Mouse (Mus musculus): ENCODE measurements around the gene Veph1. TPM values are rescaled to one million over a fixed set of nuclear protein-coding genes. Genes with fewer than 3 reads are reported as not detected.

The Veph1 gene
- polyA plus RNA-seq, 1 experiment from 2014 or later: 1.0 TPM

- H3K4me3 ChIP-seq: no peak overlapping the region
- H3K4me1 ChIP-seq: peaks cover 6% of the 10 kb centered on the region; the same call in 1 of the 2 replicates
- ATAC-seq (ENCODE audit: extremely low read depth, insufficient number of reproducible peaks, low FRiP score, low TSS enrichment): no peak
- H3K36me3 ChIP-seq: no peaks in the 10 kb centered on the region
- no peak overlapping the region for H3K4me2 ChIP-seq
- 85% methylated on average over 7 of the region's 7 CpGs for WGBS
- H3K9me3 ChIP-seq: no peaks in the 10 kb centered on the region
- H3K9ac ChIP-seq: no peak overlapping the region
- H3K27ac ChIP-seq (replicated peaks): no peak overlapping the region
- no peaks in the 10 kb centered on the region for H3K27me3 ChIP-seq (replicated peaks)
Observed at GRCm38 (mm10) chr3:66055652-66056051, 241.0 kb downstream of the Veph1 start.

- Histone ChIP-seq H3K4me1 (peaks cover 14% of the 10 kb centered on the region), H3K27ac (replicated peaks) (no peak overlapping the region; the same call in 1 of the 2 replicates), H3K4me2 (peak overlapping the region; percentile 22; the same call in 1 of the 2 replicates), H3K27me3 (replicated peaks) (no peaks in the 10 kb centered on the region), H3K4me3 (no peak overlapping the region), H3K9ac (no peak overlapping the region), H3K36me3 (no peaks in the 10 kb centered on the region), H3K9me3 (no peaks in the 10 kb centered on the region)
- WGBS: 28% methylated on average over 10 of the region's 10 CpGs
- ATAC-seq (ENCODE audit: extremely low read depth, insufficient number of reproducible peaks, low FRiP score, low TSS enrichment): no peak
Observed at GRCm38 (mm10) chr3:66050092-66050886, 246.3 kb downstream of the Veph1 start.

- no peak overlapping the region for H3K9ac ChIP-seq
- no peak overlapping the region for H3K4me2 ChIP-seq
- H3K4me1 ChIP-seq: peaks cover 3% of the 10 kb centered on the region; the same call in 1 of the 2 replicates
- H3K27me3 ChIP-seq (replicated peaks): no peaks in the 10 kb centered on the region
- H3K36me3 ChIP-seq: no peaks in the 10 kb centered on the region
- H3K27ac ChIP-seq (replicated peaks): 0 out of 2 replicates have a peak overlapping the region, but pooled peaks have one; percentile 6
- H3K9me3 ChIP-seq: no peaks in the 10 kb centered on the region
- ATAC-seq (ENCODE audit: extremely low read depth, insufficient number of reproducible peaks, low FRiP score, low TSS enrichment): no peak
- no peak overlapping the region for H3K4me3 ChIP-seq
- 65% methylated on average over 5 of the region's 5 CpGs for WGBS
Observed at GRCm38 (mm10) chr3:66040857-66041494, 255.7 kb downstream of the Veph1 start.

- Histone ChIP-seq H3K27ac (replicated peaks) (no peak overlapping the region), H3K4me2 (no peak overlapping the region), H3K36me3 (no peaks in the 10 kb centered on the region), H3K4me3 (no peak overlapping the region), H3K9ac (no peak overlapping the region), H3K27me3 (replicated peaks) (no peaks in the 10 kb centered on the region), H3K9me3 (no peaks in the 10 kb centered on the region), H3K4me1 (no peaks in the 10 kb centered on the region)
- no peak for ATAC-seq (ENCODE audit: extremely low read depth, insufficient number of reproducible peaks, low FRiP score, low TSS enrichment)
- WGBS: 68% methylated on average over 5 of the region's 5 CpGs
Observed at GRCm38 (mm10) chr3:66035226-66035625, 261.4 kb downstream of the Veph1 start.

GRCm38 (mm10) chr3:66033346-66033745, 263.3 kb downstream of the Veph1 start:
- no peak overlapping the region for H3K9ac ChIP-seq
- 48% methylated on average over 2 of the region's 2 CpGs for WGBS
- H3K9me3 ChIP-seq: no peaks in the 10 kb centered on the region
- no peak overlapping the region for H3K4me3 ChIP-seq
- no peaks in the 10 kb centered on the region for H3K4me1 ChIP-seq
- H3K27me3 ChIP-seq (replicated peaks): no peaks in the 10 kb centered on the region
- no peaks in the 10 kb centered on the region for H3K36me3 ChIP-seq
- no peak for ATAC-seq (ENCODE audit: extremely low read depth, insufficient number of reproducible peaks, low FRiP score, low TSS enrichment)
- no peak overlapping the region for H3K4me2 ChIP-seq
- H3K27ac ChIP-seq (replicated peaks): no peak overlapping the region

GRCm38 (mm10) chr3:66025454-66025853, 271.2 kb downstream of the Veph1 start:
- no peaks in the 10 kb centered on the region for H3K4me1 ChIP-seq

GRCm38 (mm10) chr3:66024220-66024792, 272.3 kb downstream of the Veph1 start:
- no peak overlapping the region for H3K4me3 ChIP-seq
- H3K9me3 ChIP-seq: no peaks in the 10 kb centered on the region
- ATAC-seq (ENCODE audit: extremely low read depth, insufficient number of reproducible peaks, low FRiP score, low TSS enrichment): no peak
- 64% methylated on average over 5 of the region's 5 CpGs for WGBS
- no peaks in the 10 kb centered on the region for H3K36me3 ChIP-seq
- H3K27me3 ChIP-seq (replicated peaks): no peaks in the 10 kb centered on the region
- H3K4me1 ChIP-seq: no peaks in the 10 kb centered on the region
- no peak overlapping the region for H3K27ac ChIP-seq (replicated peaks)
- H3K9ac ChIP-seq: no peak overlapping the region
- no peak overlapping the region for H3K4me2 ChIP-seq

More at GRCm38 (mm10) chr3:66025454-66025853, 271.2 kb downstream of the Veph1 start:
- Histone ChIP-seq H3K36me3 (no peaks in the 10 kb centered on the region), H3K4me2 (no peak overlapping the region), H3K4me3 (no peak overlapping the region), H3K9me3 (no peaks in the 10 kb centered on the region), H3K9ac (no peak overlapping the region), H3K27me3 (replicated peaks) (no peaks in the 10 kb centered on the region), H3K27ac (replicated peaks) (no peak overlapping the region)
- ATAC-seq (ENCODE audit: extremely low read depth, insufficient number of reproducible peaks, low FRiP score, low TSS enrichment): no peak
- WGBS: 62% methylated on average over 3 of the region's 3 CpGs

GRCm38 (mm10) chr3:66019171-66019570, 277.5 kb downstream of the Veph1 start:
- Histone ChIP-seq H3K9ac (no peak overlapping the region), H3K27me3 (replicated peaks) (no peaks in the 10 kb centered on the region), H3K4me1 (no peaks in the 10 kb centered on the region), H3K4me3 (no peak overlapping the region), H3K27ac (replicated peaks) (no peak overlapping the region), H3K36me3 (no peaks in the 10 kb centered on the region), H3K4me2 (no peak overlapping the region), H3K9me3 (no peaks in the 10 kb centered on the region)
- WGBS: 84% methylated on average over 5 of the region's 5 CpGs
- ATAC-seq (ENCODE audit: extremely low read depth, insufficient number of reproducible peaks, low FRiP score, low TSS enrichment): no peak

GRCm38 (mm10) chr3:66007632-66008401, 288.8 kb downstream of the Veph1 start:
- H3K4me1 ChIP-seq: no peaks in the 10 kb centered on the region
- H3K27ac ChIP-seq (replicated peaks): no peak overlapping the region
- 0 out of 2 replicates have a peak, but pooled peaks cover 6% of the 10 kb centered on the region for H3K9me3 ChIP-seq
- no peak for ATAC-seq (ENCODE audit: extremely low read depth, insufficient number of reproducible peaks, low FRiP score, low TSS enrichment)
- WGBS: 64% methylated on average over 3 of the region's 3 CpGs
- H3K4me2 ChIP-seq: no peak overlapping the region
- H3K9ac ChIP-seq: no peak overlapping the region
- H3K4me3 ChIP-seq: no peak overlapping the region
- no peaks in the 10 kb centered on the region for H3K36me3 ChIP-seq
- H3K27me3 ChIP-seq (replicated peaks): no peaks in the 10 kb centered on the region

GRCm38 (mm10) chr3:66004989-66005388, 291.6 kb downstream of the Veph1 start:
- Histone ChIP-seq H3K9me3 (no peaks in the 10 kb centered on the region), H3K27ac (replicated peaks) (no peak overlapping the region)

More at GRCm38 (mm10) chr3:66004989-66005388, 291.6 kb downstream of the Veph1 start:
- Histone ChIP-seq H3K4me1 (no peaks in the 10 kb centered on the region), H3K4me2 (no peak overlapping the region), H3K4me3 (no peak overlapping the region), H3K36me3 (no peaks in the 10 kb centered on the region), H3K27me3 (replicated peaks) (no peaks in the 10 kb centered on the region), H3K9ac (no peak overlapping the region)
- 68% methylated on average over 4 of the region's 4 CpGs for WGBS
- ATAC-seq (ENCODE audit: extremely low read depth, insufficient number of reproducible peaks, low FRiP score, low TSS enrichment): no peak
